Mouse (Mus musculus) limb, embryonic 12.5 days (tissue): ENCODE data around the gene Sorl1. TPM values are rescaled to one million over a fixed set of nuclear protein-coding genes. Genes with fewer than 3 reads are reported as not detected.

Experiments
- ATAC-seq: fragments of 200-750 bp; cut with Nextera tagmentation; 2 replicates; pipeline ENCODE4 v1.8.0; 2017; ENCODE audit warnings: low read depth, moderate TSS enrichment; ENCODE audit not compliant: insufficient number of reproducible peaks, insufficient read depth, low FRiP score, low TSS enrichment
- H3K27ac ChIP-seq: fragments of 300-500 bp; sonication (generic); 2 replicates; pipeline ENCODE4 v1.5.1; 2016; ENCODE audit warnings: mild to moderate bottlenecking, moderate library complexity
- H3K27me3 ChIP-seq: fragments of 300-500 bp; sonication (generic); 2 replicates; pipeline ENCODE4 v1.6.1; 2016; ENCODE audit warnings: mild to moderate bottlenecking, moderate library complexity
- H3K36me3 ChIP-seq: fragments of 300-500 bp; sonication (generic); 2 replicates; pipeline ENCODE4 v1.6.1; 2016; ENCODE audit warnings: mild to moderate bottlenecking, moderate library complexity
- H3K4me1 ChIP-seq: fragments of 300-500 bp; sonication (generic); replicated peaks from 2 replicates; pipeline ENCODE4 v1.6.1; 2016
- H3K4me2 ChIP-seq: fragments of 300-500 bp; sonication (generic); 2 replicates; pipeline ENCODE4 v1.6.1; 2016; ENCODE audit warnings: mild to moderate bottlenecking, moderate library complexity
- H3K4me3 ChIP-seq: fragments of 300-500 bp; sonication (generic); replicated peaks from 2 replicates; pipeline ENCODE4 v1.5.1; 2016; ENCODE audit warnings: mild to moderate bottlenecking
- H3K9ac ChIP-seq: fragments of 300-500 bp; sonication (generic); replicated peaks from 2 replicates; pipeline ENCODE4 v1.6.1; 2016; ENCODE audit warnings: mild to moderate bottlenecking, moderate library complexity
- H3K9me3 ChIP-seq: fragments of 300-500 bp; sonication (generic); 2 replicates; pipeline ENCODE4 v1.6.1; 2016; ENCODE audit warnings: mild to moderate bottlenecking, moderate library complexity
- WGBS: fragments of 180-500 bp; shearing (Covaris S2); methylation state at CpG from one replicate; pipeline ENCODE4 v1.1.7; 2016; 5-methylcytosine and 5-hydroxymethylcytosine counted together
- polyA plus RNA-seq: library from polyadenylated mRNA; unstranded; fragments of >200 nt; fragmentation: Nextera tagmentation; extraction: Ambion mirVana; gene quantifications from 2 replicates; pipeline ENCODE4 v1.2.1, GENCODE M21; 2016

The Sorl1 gene
- polyA plus RNA-seq, 1 experiment from 2014 or later = 4.6 TPM

- H3K4me2 ChIP-seq = peak overlapping the region; percentile 64
- H3K36me3 ChIP-seq = no peaks in the 10 kb centered on the region
- H3K4me1 ChIP-seq = peaks cover 68% of the 10 kb centered on the region
- ATAC-seq = peak; percentile 83
- peak overlapping the region; percentile 65 for H3K9ac ChIP-seq
- peak overlapping the region; percentile 100 for H3K27ac ChIP-seq
- no peaks in the 10 kb centered on the region for H3K9me3 ChIP-seq
- peak overlapping the region; percentile 19 for H3K4me3 ChIP-seq
- no peaks in the 10 kb centered on the region for H3K27me3 ChIP-seq
- WGBS = 1% methylated on average over 21 of the region's 21 CpGs
Observed at GRCm38 (mm10) chr9:41935373-41935971, 188.6 kb downstream of the Sorl1 start.

- peak overlapping the region; percentile 19 for H3K4me3 ChIP-seq
- WGBS = 14% methylated on average over 10 of the region's 10 CpGs
- H3K9ac ChIP-seq = peak overlapping the region; percentile 65
- H3K4me1 ChIP-seq = peaks cover 65% of the 10 kb centered on the region
- no peak for ATAC-seq
- peak overlapping the region; percentile 100 for H3K27ac ChIP-seq
- H3K9me3 ChIP-seq = no peaks in the 10 kb centered on the region
- H3K4me2 ChIP-seq = peak overlapping the region; percentile 64
- H3K36me3 ChIP-seq = no peaks in the 10 kb centered on the region
- no peaks in the 10 kb centered on the region for H3K27me3 ChIP-seq
Observed at GRCm38 (mm10) chr9:41934848-41935372, 189.2 kb downstream of the Sorl1 start.

- Histone ChIP-seq H3K4me1 (peaks cover 47% of the 10 kb centered on the region), H3K9ac (no peak overlapping the region), H3K4me2 (no peak overlapping the region), H3K27ac (0 out of 2 replicates have a peak overlapping the region, but pooled peaks have one; percentile 66), H3K36me3 (no peaks in the 10 kb centered on the region), H3K4me3 (no peak overlapping the region), H3K27me3 (no peaks in the 10 kb centered on the region), H3K9me3 (no peaks in the 10 kb centered on the region)
- 33% methylated on average over 5 of the region's 5 CpGs for WGBS
- ATAC-seq = no peak
Observed at GRCm38 (mm10) chr9:41929986-41930385, 194.1 kb downstream of the Sorl1 start.

- peak overlapping the region; percentile 21; the same call in 1 of the 2 replicates for H3K4me2 ChIP-seq
- whole genome bisulfite sequencing = 45% methylated on average over 4 of the region's 4 CpGs
- ATAC-seq = no peak
- no peaks in the 10 kb centered on the region for H3K36me3 ChIP-seq
- no peak overlapping the region; the same call in 1 of the 2 replicates for H3K9ac ChIP-seq
- peaks cover 28% of the 10 kb centered on the region for H3K4me1 ChIP-seq
- no peaks in the 10 kb centered on the region for H3K27me3 ChIP-seq
- H3K4me3 ChIP-seq = no peak overlapping the region
- no peaks in the 10 kb centered on the region for H3K9me3 ChIP-seq
- peak overlapping the region; percentile 93 for H3K27ac ChIP-seq
Observed at GRCm38 (mm10) chr9:41925721-41926120, 198.4 kb downstream of the Sorl1 start.

- H3K27me3 ChIP-seq = no peaks in the 10 kb centered on the region
- no peak overlapping the region for H3K4me3 ChIP-seq
- WGBS = 16% methylated on average over 2 of the region's 2 CpGs
- 0 out of 2 replicates have a peak overlapping the region, but pooled peaks have one; percentile 16 for H3K4me2 ChIP-seq
- peak overlapping the region; percentile 96 for H3K27ac ChIP-seq
- H3K9ac ChIP-seq = 0 out of 2 replicates have a peak overlapping the region, but pooled peaks have one; percentile 9
- H3K4me1 ChIP-seq = peaks cover 35% of the 10 kb centered on the region
- H3K36me3 ChIP-seq = no peaks in the 10 kb centered on the region
- H3K9me3 ChIP-seq = no peaks in the 10 kb centered on the region
- peak; percentile 75 for ATAC-seq
Observed at GRCm38 (mm10) chr9:41924140-41924539, 200.0 kb downstream of the Sorl1 start.

GRCm38 (mm10) chr9:41922416-41922815, 201.7 kb downstream of the Sorl1 start:
- H3K27ac ChIP-seq = peak overlapping the region; percentile 96
- peaks cover 51% of the 10 kb centered on the region for H3K4me1 ChIP-seq
- no peaks in the 10 kb centered on the region for H3K27me3 ChIP-seq
- H3K36me3 ChIP-seq = no peaks in the 10 kb centered on the region
- no peak for ATAC-seq
- no peak overlapping the region for H3K4me3 ChIP-seq
- no peak overlapping the region for H3K4me2 ChIP-seq
- H3K9me3 ChIP-seq = no peaks in the 10 kb centered on the region
- WGBS = 79% methylated on average over 6 of the region's 6 CpGs
- H3K9ac ChIP-seq = no peak overlapping the region

- Histone ChIP-seq H3K36me3 (no peaks in the 10 kb centered on the region), H3K27ac (peak overlapping the region; percentile 97), H3K9me3 (no peaks in the 10 kb centered on the region), H3K9ac (peak overlapping the region; percentile 34; the same call in 1 of the 2 replicates), H3K27me3 (no peaks in the 10 kb centered on the region), H3K4me3 (no peak overlapping the region), H3K4me2 (peak overlapping the region; percentile 40), H3K4me1 (peaks cover 26% of the 10 kb centered on the region)
- 34% methylated on average over 14 of the region's 14 CpGs for WGBS
- 0 out of 2 replicates have a peak, but pooled peaks have one; percentile 61 for ATAC-seq
Observed at GRCm38 (mm10) chr9:41918657-41919380, 205.3 kb downstream of the Sorl1 start.

- H3K4me1 ChIP-seq = peaks cover 27% of the 10 kb centered on the region
- no peak overlapping the region; the same call in 1 of the 2 replicates for H3K9ac ChIP-seq
- no peaks in the 10 kb centered on the region for H3K36me3 ChIP-seq
- ATAC-seq = 0 out of 2 replicates have a peak, but pooled peaks have one; percentile 14
- no peaks in the 10 kb centered on the region for H3K9me3 ChIP-seq
- H3K4me2 ChIP-seq = peak overlapping the region; percentile 40
- no peak overlapping the region for H3K4me3 ChIP-seq
- peak overlapping the region; percentile 97 for H3K27ac ChIP-seq
- H3K27me3 ChIP-seq = no peaks in the 10 kb centered on the region
- 50% methylated on average over 4 of the region's 4 CpGs for WGBS
Observed at GRCm38 (mm10) chr9:41918155-41918554, 205.9 kb downstream of the Sorl1 start.

- no peak overlapping the region for H3K27ac ChIP-seq
- H3K27me3 ChIP-seq = no peaks in the 10 kb centered on the region
- no peaks in the 10 kb centered on the region for H3K36me3 ChIP-seq
- 74% methylated on average over 8 of the region's 8 CpGs for WGBS
- H3K4me3 ChIP-seq = no peak overlapping the region
- no peak for ATAC-seq
- H3K4me1 ChIP-seq = peaks cover 29% of the 10 kb centered on the region
- H3K9me3 ChIP-seq = no peaks in the 10 kb centered on the region
- H3K4me2 ChIP-seq = no peak overlapping the region
- no peak overlapping the region for H3K9ac ChIP-seq
Observed at GRCm38 (mm10) chr9:41915571-41915970, 208.5 kb downstream of the Sorl1 start.
